Mouse (Mus musculus): ENCODE measurements around the gene Btnl2. TPM values are rescaled to one million over a fixed set of nuclear protein-coding genes. Genes with fewer than 3 reads are reported as not detected.

The Btnl2 gene
- polyA plus RNA-seq, 1 experiment from 2014 or later, result 0.16 TPM

- Histone ChIP-seq H3K36me3 (no peaks in the 10 kb centered on the region), H3K9me3 (replicated peaks) (no peaks in the 10 kb centered on the region), H3K4me1 (0 out of 2 replicates have a peak, but pooled peaks cover 3% of the 10 kb centered on the region), H3K9ac (no peak overlapping the region), H3K27me3 (no peaks in the 10 kb centered on the region), H3K4me3 (replicated peaks) (no peak overlapping the region), H3K27ac (no peak overlapping the region), H3K4me2 (no peak overlapping the region)
- ATAC-seq (replicated peaks; ENCODE audit: low FRiP score), result no peak
- 80% methylated on average over 2 of the region's 2 CpGs for WGBS
These were observed 37.9 kb upstream of the Btnl2 start for GRCm38 (mm10) chr17:34316697-34317096.

GRCm38 (mm10) chr17:34317275-34317674, 37.3 kb upstream of the Btnl2 start:
- no peak overlapping the region for H3K4me2 ChIP-seq
- WGBS, result 23% methylated on average over 2 of the region's 2 CpGs
- H3K27ac ChIP-seq, result no peak overlapping the region
- no peaks in the 10 kb centered on the region for H3K9me3 ChIP-seq (replicated peaks)
- no peaks in the 10 kb centered on the region for H3K27me3 ChIP-seq
- H3K4me3 ChIP-seq (replicated peaks), result no peak overlapping the region
- H3K9ac ChIP-seq, result no peak overlapping the region
- no peaks in the 10 kb centered on the region for H3K36me3 ChIP-seq
- ATAC-seq (replicated peaks; ENCODE audit: low FRiP score), result no peak
- 0 out of 2 replicates have a peak, but pooled peaks cover 3% of the 10 kb centered on the region for H3K4me1 ChIP-seq

- H3K9ac ChIP-seq, result no peak within 1 kb of the TSS
- no peak within 1 kb of the TSS for H3K27ac ChIP-seq
- no peak within 1 kb of the TSS for H3K4me2 ChIP-seq
- peaks cover 4% of the 10 kb centered on the region; the same call in 1 of the 2 replicates for H3K4me1 ChIP-seq
- ATAC-seq (replicated peaks; ENCODE audit: low FRiP score), result no peak
- H3K4me3 ChIP-seq (replicated peaks), result no peak within 1 kb of the TSS
- no peaks in the 10 kb centered on the region for H3K27me3 ChIP-seq
- no peaks in the 10 kb centered on the region for H3K36me3 ChIP-seq
- WGBS, result 49% methylated on average over 4 of the region's 4 CpGs
- no peaks in the 10 kb centered on the region for H3K9me3 ChIP-seq (replicated peaks)
These were observed 29.2 kb upstream of the Btnl2 start, which contains the start of gene H2-Eb2 for GRCm38 (mm10) chr17:34325436-34325835. Gene H2-Eb2, plus strand, starts transcription at chr17:34325665.

GRCm38 (mm10) chr17:34326373-34326772, 28.2 kb upstream of the Btnl2 start:
- Histone ChIP-seq H3K9me3 (replicated peaks) (no peaks in the 10 kb centered on the region), H3K27ac (no peak overlapping the region), H3K4me2 (no peak overlapping the region), H3K4me3 (replicated peaks) (no peak overlapping the region), H3K9ac (no peak overlapping the region), H3K4me1 (peaks cover 4% of the 10 kb centered on the region; the same call in 1 of the 2 replicates), H3K27me3 (no peaks in the 10 kb centered on the region), H3K36me3 (no peaks in the 10 kb centered on the region)
- ATAC-seq (replicated peaks; ENCODE audit: low FRiP score), result no peak
- WGBS, result 76% methylated on average over 3 of the region's 3 CpGs

- ATAC-seq (replicated peaks; ENCODE audit: low FRiP score), result no peak
These were observed 24.8 kb upstream of the Btnl2 start for GRCm38 (mm10) chr17:34329807-34330206.

GRCm38 (mm10) chr17:34331200-34331599, 23.4 kb upstream of the Btnl2 start:
- Histone ChIP-seq H3K9ac (no peak overlapping the region), H3K4me3 (replicated peaks) (no peak overlapping the region), H3K36me3 (no peaks in the 10 kb centered on the region), H3K9me3 (replicated peaks) (no peaks in the 10 kb centered on the region), H3K4me1 (peaks cover 4% of the 10 kb centered on the region; the same call in 1 of the 2 replicates), H3K27ac (no peak overlapping the region), H3K4me2 (no peak overlapping the region), H3K27me3 (no peaks in the 10 kb centered on the region; the same call in 1 of the 2 replicates)
- no peak for ATAC-seq (replicated peaks; ENCODE audit: low FRiP score)
- WGBS, result 93% methylated on average over 1 of the region's 1 CpGs

More at GRCm38 (mm10) chr17:34329807-34330206, 24.8 kb upstream of the Btnl2 start:
- Histone ChIP-seq H3K4me2 (no peak overlapping the region), H3K9ac (no peak overlapping the region), H3K27ac (no peak overlapping the region), H3K36me3 (no peaks in the 10 kb centered on the region), H3K9me3 (replicated peaks) (no peaks in the 10 kb centered on the region), H3K27me3 (no peaks in the 10 kb centered on the region; the same call in 1 of the 2 replicates), H3K4me3 (replicated peaks) (no peak overlapping the region), H3K4me1 (peaks cover 4% of the 10 kb centered on the region; the same call in 1 of the 2 replicates)
- WGBS, result 41% methylated on average over 2 of the region's 2 CpGs

GRCm38 (mm10) chr17:34340619-34341402, 13.8 kb upstream of the Btnl2 start:
- H3K4me2 ChIP-seq, result no peak overlapping the region
- H3K4me3 ChIP-seq (replicated peaks), result no peak overlapping the region
- no peak overlapping the region for H3K9ac ChIP-seq
- H3K4me1 ChIP-seq, result no peaks in the 10 kb centered on the region
- H3K27me3 ChIP-seq, result 0 out of 2 replicates have a peak, but pooled peaks cover 9% of the 10 kb centered on the region
- H3K27ac ChIP-seq, result no peak overlapping the region
- no peaks in the 10 kb centered on the region for H3K9me3 ChIP-seq (replicated peaks)
- WGBS, result 65% methylated on average over 3 of the region's 3 CpGs
- H3K36me3 ChIP-seq, result no peaks in the 10 kb centered on the region
- ATAC-seq (replicated peaks; ENCODE audit: low FRiP score), result no peak

- H3K27ac ChIP-seq, result no peak overlapping the region
- no peak overlapping the region for H3K9ac ChIP-seq
- 89% methylated on average over 4 of the region's 4 CpGs for WGBS
- H3K27me3 ChIP-seq, result no peaks in the 10 kb centered on the region
- H3K36me3 ChIP-seq, result no peaks in the 10 kb centered on the region
- no peak overlapping the region for H3K4me2 ChIP-seq
- H3K4me1 ChIP-seq, result no peaks in the 10 kb centered on the region
- no peak overlapping the region for H3K4me3 ChIP-seq (replicated peaks)
- no peaks in the 10 kb centered on the region for H3K9me3 ChIP-seq (replicated peaks)
- ATAC-seq (replicated peaks; ENCODE audit: low FRiP score), result no peak
These were observed 9.7 kb upstream of the Btnl2 start for GRCm38 (mm10) chr17:34344882-34345281.

- Histone ChIP-seq H3K27ac (no peak overlapping the region), H3K9me3 (replicated peaks) (no peaks in the 10 kb centered on the region), H3K9ac (no peak overlapping the region), H3K4me3 (replicated peaks) (no peak overlapping the region), H3K4me1 (no peaks in the 10 kb centered on the region), H3K4me2 (no peak overlapping the region), H3K36me3 (no peaks in the 10 kb centered on the region), H3K27me3 (no peaks in the 10 kb centered on the region)
- no peak for ATAC-seq (replicated peaks; ENCODE audit: low FRiP score)
- WGBS, result 87% methylated on average over 7 of the region's 7 CpGs
These were observed 9.1 kb upstream of the Btnl2 start for GRCm38 (mm10) chr17:34345486-34345885.

- H3K27ac ChIP-seq, result no peak overlapping the region
- ATAC-seq (replicated peaks; ENCODE audit: low FRiP score), result no peak
- WGBS, result 83% methylated on average over 3 of the region's 3 CpGs
These were observed 8.6 kb upstream of the Btnl2 start for GRCm38 (mm10) chr17:34346041-34346440.

GRCm38 (mm10) chr17:34347606-34348308, 6.9 kb upstream of the Btnl2 start:
- H3K36me3 ChIP-seq, result no peaks in the 10 kb centered on the region
- H3K9ac ChIP-seq, result no peak overlapping the region
- 69% methylated on average over 6 of the region's 6 CpGs for WGBS
- no peaks in the 10 kb centered on the region for H3K9me3 ChIP-seq (replicated peaks)
- no peak overlapping the region for H3K4me3 ChIP-seq (replicated peaks)
- no peaks in the 10 kb centered on the region for H3K4me1 ChIP-seq
- ATAC-seq (replicated peaks; ENCODE audit: low FRiP score), result no peak
- no peak overlapping the region for H3K27ac ChIP-seq
- H3K27me3 ChIP-seq, result no peaks in the 10 kb centered on the region
- H3K4me2 ChIP-seq, result no peak overlapping the region

More at GRCm38 (mm10) chr17:34346041-34346440, 8.6 kb upstream of the Btnl2 start:
- no peaks in the 10 kb centered on the region for H3K9me3 ChIP-seq (replicated peaks)
- no peak overlapping the region for H3K4me2 ChIP-seq
- no peaks in the 10 kb centered on the region for H3K27me3 ChIP-seq
- no peak overlapping the region for H3K9ac ChIP-seq
- no peaks in the 10 kb centered on the region for H3K4me1 ChIP-seq
- H3K36me3 ChIP-seq, result no peaks in the 10 kb centered on the region
- H3K4me3 ChIP-seq (replicated peaks), result no peak overlapping the region

- no peaks in the 10 kb centered on the region for H3K4me1 ChIP-seq
- H3K9ac ChIP-seq, result no peak overlapping the region
- no peaks in the 10 kb centered on the region for H3K9me3 ChIP-seq (replicated peaks)
- H3K4me2 ChIP-seq, result no peak overlapping the region
- ATAC-seq (replicated peaks; ENCODE audit: low FRiP score), result no peak
- no peak overlapping the region for H3K27ac ChIP-seq
- WGBS, result 6% methylated on average over 4 of the region's 4 CpGs
- H3K36me3 ChIP-seq, result no peaks in the 10 kb centered on the region
- no peaks in the 10 kb centered on the region for H3K27me3 ChIP-seq
- H3K4me3 ChIP-seq (replicated peaks), result no peak overlapping the region
These were observed 5.2 kb upstream of the Btnl2 start for GRCm38 (mm10) chr17:34349429-34349828.

Measured in kidney, embryonic 15.5 days (tissue).